Mouse (Mus musculus) heart, postnatal 0 days (tissue): ENCODE data around the gene Zfhx3. TPM values are rescaled to one million over a fixed set of nuclear protein-coding genes. Genes with fewer than 3 reads are reported as not detected.

Experiments
- ATAC-seq: fragments of 200-750 bp; cut with Nextera tagmentation; 2 replicates; pipeline ENCODE4 v1.8.0; 2017; ENCODE audit warnings: low read depth, moderate number of reproducible peaks, moderate library complexity; ENCODE audit not compliant: insufficient read depth
- DNase-seq: peaks from one replicate; pipeline ENCODE4 v3.0.0-alpha.2; 2016; ENCODE audit warnings: low spot score
- H3K27ac ChIP-seq: fragments of 300-500 bp; sonication (generic); 2 replicates; pipeline ENCODE4 v1.5.1; 2014; ENCODE audit warnings: low read depth, mild to moderate bottlenecking
- H3K27me3 ChIP-seq: fragments of 300-500 bp; sonication (generic); 2 replicates; pipeline ENCODE4 v1.6.1; 2014; ENCODE audit warnings: low read length, mixed read lengths; ENCODE audit not compliant: control insufficient read depth, insufficient read depth
- H3K36me3 ChIP-seq: fragments of 300-500 bp; sonication (generic); replicated peaks from 2 replicates; pipeline ENCODE4 v1.6.1; 2014; ENCODE audit warnings: low read length, mixed read lengths; ENCODE audit not compliant: control insufficient read depth, insufficient read depth
- H3K4me1 ChIP-seq: fragments of 300-500 bp; sonication (generic); 2 replicates; pipeline ENCODE4 v1.6.1; 2014; ENCODE audit warnings: antibody characterized with exemption; ENCODE audit not compliant: control insufficient read depth, insufficient read depth
- H3K4me2 ChIP-seq: fragments of 300-500 bp; sonication (generic); 2 replicates; pipeline ENCODE4 v1.6.1; 2014; ENCODE audit warnings: low read depth, mild to moderate bottlenecking, low read length, moderate library complexity
- H3K4me3 ChIP-seq: fragments of 300-500 bp; sonication (generic); 2 replicates; pipeline ENCODE4 v1.5.1; 2014; ENCODE audit warnings: low read depth, low read length
- H3K9ac ChIP-seq: fragments of 300-500 bp; sonication (generic); replicated peaks from 2 replicates; pipeline ENCODE4 v1.6.1; 2014; ENCODE audit warnings: low read depth, low read length, mixed read lengths
- H3K9me3 ChIP-seq: fragments of 300-500 bp; sonication (generic); replicated peaks from 2 replicates; pipeline ENCODE4 v1.6.1; 2016; ENCODE audit warnings: low read length; ENCODE audit not compliant: control insufficient read depth
- CTCF ChIP-seq: IDR thresholded peaks from 2 replicates; pipeline ENCODE4 v1.5.1; 2016; ENCODE audit warnings: antibody characterized with exemption, control low read depth, low read depth
- EP300 ChIP-seq: IDR thresholded peaks from 2 replicates; pipeline ENCODE4 v1.6.1; 2016; ENCODE audit warnings: antibody characterized with exemption, low read depth
- WGBS: fragments of 180-500 bp; shearing (Covaris S2); extraction: QIAGEN DNeasy Blood & Tissue Kit; methylation state at CpG from one replicate; pipeline ENCODE4 v1.1.7; 2014; 5-methylcytosine and 5-hydroxymethylcytosine counted together
- polyA plus RNA-seq: library from polyadenylated mRNA; unstranded; fragments of >200 nt; fragmentation: Nextera tagmentation; extraction: Ambion mirVana; gene quantifications from 2 replicates; pipeline ENCODE4 v1.2.1, GENCODE M21; 2015
- total RNA-seq: library from RNA; depleted of rRNA; stranded (reverse); fragments of >200 nt; gene quantifications from 2 replicates; pipeline ENCODE4 v1.2.3, GENCODE M21; 2014; ENCODE audit warnings: low replicate concordance

Gene Zfhx3
- total and polyA plus RNA-seq, 2 experiments from 2014 or later: 2.0 to 2.5 TPM

GRCm38 (mm10) chr8:108355119-108355777, 412.8 kb downstream of the Zfhx3 start:
- Histone ChIP-seq H3K27me3 (no peaks in the 10 kb centered on the region), H3K4me1 (no peaks in the 10 kb centered on the region), H3K4me3 (no peak overlapping the region), H3K9me3 (no peaks in the 10 kb centered on the region), H3K36me3 (no peaks in the 10 kb centered on the region), H3K27ac (no peak overlapping the region), H3K9ac (no peak overlapping the region), H3K4me2 (no peak overlapping the region)
- TF ChIP-seq EP300 (no peak), CTCF (no peak)
- WGBS: 27% methylated on average over 10 of the region's 10 CpGs
- DNase-seq: no peak
- no peak for ATAC-seq

- H3K4me3 ChIP-seq: no peak overlapping the region
- H3K4me2 ChIP-seq: no peak overlapping the region
- TF ChIP-seq CTCF (no peak), EP300 (no peak)
- H3K4me1 ChIP-seq: no peaks in the 10 kb centered on the region
- H3K27me3 ChIP-seq: no peaks in the 10 kb centered on the region
- DNase-seq (no peak), ATAC-seq (no peak)
- H3K27ac ChIP-seq: no peak overlapping the region
- no peak overlapping the region for H3K9ac ChIP-seq
- WGBS: 68% methylated on average over 4 of the region's 4 CpGs
- H3K9me3 ChIP-seq: no peaks in the 10 kb centered on the region
- H3K36me3 ChIP-seq: no peaks in the 10 kb centered on the region
Observed at GRCm38 (mm10) chr8:108361402-108361801, 419.0 kb downstream of the Zfhx3 start.

GRCm38 (mm10) chr8:108362421-108362820, 420.0 kb downstream of the Zfhx3 start:
- ATAC-seq (no peak), DNase-seq (no peak)
- Histone ChIP-seq H3K4me3 (no peak overlapping the region), H3K4me1 (no peaks in the 10 kb centered on the region), H3K36me3 (no peaks in the 10 kb centered on the region), H3K9ac (no peak overlapping the region), H3K27ac (no peak overlapping the region), H3K4me2 (no peak overlapping the region), H3K27me3 (no peaks in the 10 kb centered on the region), H3K9me3 (no peaks in the 10 kb centered on the region)
- WGBS: 87% methylated on average over 9 of the region's 9 CpGs
- TF ChIP-seq EP300 (no peak), CTCF (no peak)

- Histone ChIP-seq H3K27me3 (no peaks in the 10 kb centered on the region), H3K36me3 (no peaks in the 10 kb centered on the region), H3K4me3 (no peak overlapping the region), H3K27ac (no peak overlapping the region), H3K4me1 (no peaks in the 10 kb centered on the region), H3K9ac (no peak overlapping the region), H3K9me3 (no peaks in the 10 kb centered on the region), H3K4me2 (no peak overlapping the region)
- TF ChIP-seq CTCF (no peak), EP300 (no peak)
- 17% methylated on average over 5 of the region's 5 CpGs for WGBS
- DNase-seq (no peak), ATAC-seq (no peak)
Observed at GRCm38 (mm10) chr8:108363435-108363834, 421.0 kb downstream of the Zfhx3 start.

- Histone ChIP-seq H3K4me2 (no peak overlapping the region), H3K4me1 (no peaks in the 10 kb centered on the region), H3K27ac (no peak overlapping the region), H3K9ac (no peak overlapping the region), H3K27me3 (no peaks in the 10 kb centered on the region), H3K9me3 (no peaks in the 10 kb centered on the region), H3K36me3 (no peaks in the 10 kb centered on the region), H3K4me3 (no peak overlapping the region)
- no peak for ATAC-seq
- 57% methylated on average over 8 of the region's 8 CpGs for WGBS
- no peak for TF ChIP-seq EP300
- no peak for TF ChIP-seq CTCF
- DNase-seq: no peak
Observed at GRCm38 (mm10) chr8:108363856-108364255, 421.4 kb downstream of the Zfhx3 start.

GRCm38 (mm10) chr8:108369081-108369480, 426.6 kb downstream of the Zfhx3 start:
- no peak overlapping the region for H3K9ac ChIP-seq
- H3K27me3 ChIP-seq: no peaks in the 10 kb centered on the region
- no peaks in the 10 kb centered on the region for H3K9me3 ChIP-seq
- WGBS: 10% methylated on average over 6 of the region's 6 CpGs
- 0 out of 2 replicates have a peak, but pooled peaks cover 4% of the 10 kb centered on the region for H3K4me1 ChIP-seq
- ATAC-seq (peak; percentile 67), DNase-seq (peak; percentile 44)
- no peak overlapping the region for H3K27ac ChIP-seq
- no peak overlapping the region for H3K4me2 ChIP-seq
- H3K36me3 ChIP-seq: no peaks in the 10 kb centered on the region
- no peak overlapping the region for H3K4me3 ChIP-seq
- no peak for TF ChIP-seq CTCF
- TF ChIP-seq EP300: no peak
